Mouse (Mus musculus) lung, postnatal 0 days (tissue): Measurements from ENCODE around the gene Sox6. TPM values are rescaled to one million over a fixed set of nuclear protein-coding genes. Genes with fewer than 3 reads are reported as not detected.

ENCODE experiments used
- ATAC-seq: fragments of 200-750 bp; cut with Nextera tagmentation; 2 replicates; pipeline ENCODE4 v1.8.0; 2017; ENCODE audit warnings: moderate library complexity
- DNase-seq: peaks from one replicate; pipeline ENCODE4 v3.0.0-alpha.2; 2016; ENCODE audit warnings: low spot score
- H3K27ac ChIP-seq: fragments of 300-500 bp; sonication (generic); 2 replicates; pipeline ENCODE4 v1.5.1; 2014; ENCODE audit warnings: antibody characterized with exemption, mild to moderate bottlenecking, low read length, mixed read lengths
- H3K27me3 ChIP-seq: fragments of 300-500 bp; sonication (generic); replicated peaks from 2 replicates; pipeline ENCODE4 v1.6.1; 2014; ENCODE audit warnings: low read length, mixed read lengths; ENCODE audit not compliant: insufficient read depth
- H3K36me3 ChIP-seq: fragments of 300-500 bp; sonication (generic); 2 replicates; pipeline ENCODE4 v1.6.1; 2014; ENCODE audit warnings: low read length, mixed read lengths; ENCODE audit not compliant: insufficient read depth
- H3K4me1 ChIP-seq: fragments of 300-500 bp; sonication (generic); 2 replicates; pipeline ENCODE4 v1.6.1; 2014; ENCODE audit warnings: antibody characterized with exemption, low read depth, low read length, mixed read lengths; ENCODE audit not compliant: insufficient read depth
- H3K4me2 ChIP-seq: fragments of 300-500 bp; sonication (generic); replicated peaks from 2 replicates; pipeline ENCODE4 v1.6.1; 2014; ENCODE audit warnings: low read depth, mild to moderate bottlenecking, low read length, moderate library complexity, mixed read lengths
- H3K4me3 ChIP-seq: fragments of 300-500 bp; sonication (generic); 2 replicates; pipeline ENCODE4 v1.5.1; 2014; ENCODE audit warnings: low read depth, low read length
- H3K9ac ChIP-seq: fragments of 300-500 bp; sonication (generic); replicated peaks from 2 replicates; pipeline ENCODE4 v1.6.1; 2014; ENCODE audit warnings: low read depth, mild to moderate bottlenecking
- H3K9me3 ChIP-seq: fragments of 300-500 bp; sonication (generic); 2 replicates; pipeline ENCODE4 v1.6.1; 2016; ENCODE audit warnings: low read length, mixed read lengths
- CTCF ChIP-seq: IDR thresholded peaks from 2 replicates; pipeline ENCODE4 v1.5.1; 2016; ENCODE audit warnings: antibody characterized with exemption, mild to moderate bottlenecking
- EP300 ChIP-seq: IDR thresholded peaks from 2 replicates; pipeline ENCODE4 v1.6.1; 2016; ENCODE audit warnings: antibody characterized with exemption, mild to moderate bottlenecking, control low read depth
- WGBS: fragments of 180-500 bp; shearing (Covaris S2); extraction: QIAGEN DNeasy Blood & Tissue Kit; methylation state at CpG from one replicate; pipeline ENCODE4 v1.1.7; 2014; 5-methylcytosine and 5-hydroxymethylcytosine counted together
- polyA plus RNA-seq: library from polyadenylated mRNA; unstranded; fragments of >200 nt; fragmentation: Nextera tagmentation; extraction: Ambion mirVana; gene quantifications from 2 replicates; pipeline ENCODE4 v1.2.1, GENCODE M21; 2015

Gene Sox6
- polyA plus RNA-seq, 1 experiment from 2014 or later = 6.8 TPM

- WGBS = 73% methylated on average over 7 of the region's 7 CpGs
- ATAC-seq (no peak), DNase-seq (no peak)
- no peaks in the 10 kb centered on the region for H3K36me3 ChIP-seq
- no peaks in the 10 kb centered on the region for H3K9me3 ChIP-seq
- H3K27me3 ChIP-seq = no peaks in the 10 kb centered on the region
- H3K4me2 ChIP-seq = no peak overlapping the region
- no peak overlapping the region for H3K9ac ChIP-seq
- TF ChIP-seq EP300 (no peak), CTCF (no peak)
- H3K27ac ChIP-seq = no peak overlapping the region
- no peaks in the 10 kb centered on the region for H3K4me1 ChIP-seq
- no peak overlapping the region for H3K4me3 ChIP-seq
These were observed 612.2 kb downstream of the Sox6 start for GRCm38 (mm10) chr7:115426161-115426982.

GRCm38 (mm10) chr7:115422828-115423227 lies 615.8 kb downstream of the Sox6 start:
- Histone ChIP-seq H3K9ac (no peak overlapping the region), H3K4me3 (no peak overlapping the region), H3K9me3 (no peaks in the 10 kb centered on the region), H3K27me3 (no peaks in the 10 kb centered on the region), H3K27ac (no peak overlapping the region), H3K4me1 (no peaks in the 10 kb centered on the region), H3K36me3 (no peaks in the 10 kb centered on the region), H3K4me2 (no peak overlapping the region)
- peak; percentile 42 for TF ChIP-seq CTCF
- no peak for TF ChIP-seq EP300
- WGBS = 69% methylated on average over 7 of the region's 7 CpGs
- ATAC-seq = no peak
- no peak for DNase-seq

- no peak for ATAC-seq
- Histone ChIP-seq H3K4me1 (no peaks in the 10 kb centered on the region), H3K27ac (no peak overlapping the region), H3K9me3 (no peaks in the 10 kb centered on the region), H3K27me3 (no peaks in the 10 kb centered on the region), H3K4me3 (no peak overlapping the region), H3K36me3 (no peaks in the 10 kb centered on the region), H3K4me2 (no peak overlapping the region), H3K9ac (no peak overlapping the region)
- no peak for TF ChIP-seq EP300
- no peak for TF ChIP-seq CTCF
- 44% methylated on average over 12 of the region's 12 CpGs for WGBS
- no peak for DNase-seq
These were observed 617.6 kb downstream of the Sox6 start for GRCm38 (mm10) chr7:115420960-115421359.

Other genes starting within 250 kb of the Sox6 start
- gene 1110004F10Rik, start 601 bp upstream of the Sox6 start, polyA plus RNA-seq = 149 and 158 TPM in 2 replicates
- gene Gm4353, start 45.8 kb upstream of the Sox6 start, polyA plus RNA-seq = 0.10 and 0.85 TPM in 2 replicates